Mouse (Mus musculus): Measurements from ENCODE around the gene Wbp1l. TPM values are rescaled to one million over a fixed set of nuclear protein-coding genes. Genes with fewer than 3 reads are reported as not detected.

The Wbp1l gene
- total and polyA plus RNA-seq, 2 experiments from 2014 or later = 27.1 to 44.8 TPM

DNA sequence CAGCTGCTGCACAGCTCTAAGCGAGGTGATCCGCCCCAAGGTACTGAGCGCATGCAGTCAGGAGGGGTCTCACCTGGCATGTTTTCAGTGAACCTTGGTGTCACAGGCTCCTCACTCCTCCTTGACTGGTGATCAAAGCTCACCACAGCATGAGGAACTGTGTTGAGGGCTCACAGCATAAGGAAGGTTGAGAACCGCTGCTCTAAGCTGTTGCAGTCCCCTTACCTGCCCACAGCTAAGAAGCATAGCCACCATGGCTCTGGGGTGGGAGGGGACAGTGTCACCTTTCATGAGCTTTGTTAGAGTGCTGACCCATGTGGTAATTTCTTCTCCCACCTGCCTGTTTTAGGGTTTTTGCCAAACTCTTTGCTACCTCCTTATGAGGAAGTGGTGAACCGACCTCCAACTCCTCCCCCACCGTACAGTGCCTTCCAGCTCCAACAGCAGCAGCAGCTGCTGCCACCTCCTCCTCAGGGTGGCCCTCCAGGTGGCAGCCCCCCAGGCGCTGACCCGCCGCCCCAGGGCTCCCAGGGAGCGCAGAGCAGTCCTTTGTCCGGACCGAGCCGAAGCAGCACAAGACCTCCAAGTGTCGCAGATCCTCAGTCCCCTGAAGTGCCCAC is 54.8 kb downstream of the Wbp1l start:
- WGBS = 96% methylated on average over 14 of the region's 14 CpGs
- H3K36me3 ChIP-seq (ENCODE audit: insufficient read depth, low read length) = peaks cover 31% of the 10 kb centered on the region
- TF ChIP-seq CTCF (IDR thresholded peaks at IDR 0.05) = no peak
- H3K27ac ChIP-seq (ENCODE audit: low read depth, low read length) = no peak overlapping the region
- no peak overlapping the region for H3K9ac ChIP-seq (replicated peaks; ENCODE audit: low read length, poor library complexity, severe bottlenecking)
- H3K27me3 ChIP-seq (ENCODE audit: insufficient read depth, low read length) = no peaks in the 10 kb centered on the region
- no peak for DNase-seq (ENCODE audit: low spot score)
- no peaks in the 10 kb centered on the region for H3K9me3 ChIP-seq (ENCODE audit: low read length)
- no peak overlapping the region for H3K4me3 ChIP-seq (ENCODE audit: low read depth, low read length)
- H3K4me1 ChIP-seq (ENCODE audit: insufficient read depth, low read length) = no peaks in the 10 kb centered on the region
- ATAC-seq (ENCODE audit: low FRiP score) = no peak
- H3K4me2 ChIP-seq (ENCODE audit: low read depth, low read length, poor library complexity, severe bottlenecking) = no peak overlapping the region

DNA sequence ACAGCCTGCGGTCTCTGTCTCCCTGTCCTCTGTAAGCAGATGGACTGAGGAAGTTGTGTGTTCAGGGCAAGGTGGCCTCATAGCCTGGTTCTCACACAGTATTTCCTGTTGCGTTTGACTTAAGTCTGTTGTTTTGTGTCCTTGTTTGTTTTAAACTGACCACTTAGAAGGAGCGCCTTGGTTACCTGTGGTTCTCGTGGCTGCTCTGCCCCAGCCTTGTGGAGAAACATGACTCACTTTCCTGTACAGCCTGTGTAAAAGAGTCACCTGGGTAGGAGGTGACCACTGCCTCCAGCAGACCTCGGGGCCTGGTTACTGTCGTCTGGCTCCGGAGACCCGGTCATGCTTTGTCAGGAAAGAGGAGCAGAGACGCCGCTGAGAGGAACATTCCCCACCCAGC is 56.7 kb downstream of the Wbp1l start:
- Histone ChIP-seq H3K4me1 (ENCODE audit: insufficient read depth, low read length) (no peaks in the 10 kb centered on the region), H3K4me2 (ENCODE audit: low read depth, low read length, poor library complexity, severe bottlenecking) (no peak overlapping the region), H3K4me3 (ENCODE audit: low read depth, low read length) (no peak overlapping the region), H3K9ac (replicated peaks; ENCODE audit: low read length, poor library complexity, severe bottlenecking) (no peak overlapping the region), H3K27me3 (ENCODE audit: insufficient read depth, low read length) (no peaks in the 10 kb centered on the region), H3K36me3 (ENCODE audit: insufficient read depth, low read length) (peaks cover 31% of the 10 kb centered on the region), H3K9me3 (ENCODE audit: low read length) (no peaks in the 10 kb centered on the region), H3K27ac (ENCODE audit: low read depth, low read length) (no peak overlapping the region)
- WGBS = 94% methylated on average over 10 of the region's 10 CpGs
- no peak for TF ChIP-seq CTCF (IDR thresholded peaks at IDR 0.05)
- DNase-seq (ENCODE audit: low spot score) (no peak), ATAC-seq (ENCODE audit: low FRiP score) (no peak)

DNA sequence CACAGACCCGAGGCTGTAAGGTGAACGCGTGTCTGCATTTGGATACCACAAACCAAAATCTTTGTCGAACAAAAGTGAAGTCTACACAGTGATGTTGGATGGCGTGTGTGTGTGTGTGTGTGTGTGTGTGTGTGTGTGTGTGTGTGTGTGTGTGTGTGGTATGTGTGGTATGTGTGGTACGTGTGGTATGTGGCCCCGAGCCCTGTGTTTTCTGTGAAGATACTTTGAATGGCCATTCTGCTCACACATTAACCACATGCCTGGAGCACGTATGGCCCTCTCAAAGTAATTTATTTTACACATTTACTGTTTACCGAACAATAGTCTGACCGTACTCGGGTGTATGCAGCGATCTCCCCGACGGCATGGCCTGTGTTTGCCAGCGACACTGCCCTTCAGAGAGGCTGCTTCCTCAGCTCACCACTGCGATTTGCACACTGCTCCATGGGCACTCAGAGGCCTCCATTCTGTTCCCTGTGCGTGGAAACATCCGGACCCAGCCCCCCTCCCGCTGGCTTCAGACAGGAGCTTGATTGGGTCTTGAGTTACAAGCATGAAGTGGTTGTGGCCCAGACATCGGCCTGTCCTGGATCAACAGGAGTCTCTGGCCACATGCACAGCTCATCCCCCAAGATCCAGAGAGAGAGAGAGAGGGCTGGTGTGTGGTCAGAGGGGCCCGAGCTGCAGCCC is 57.4 kb downstream of the Wbp1l start:
- Histone ChIP-seq H3K4me1 (ENCODE audit: insufficient read depth, low read length) (no peaks in the 10 kb centered on the region), H3K36me3 (ENCODE audit: insufficient read depth, low read length) (peaks cover 31% of the 10 kb centered on the region), H3K9me3 (ENCODE audit: low read length) (no peaks in the 10 kb centered on the region), H3K27me3 (ENCODE audit: insufficient read depth, low read length) (no peaks in the 10 kb centered on the region), H3K9ac (replicated peaks; ENCODE audit: low read length, poor library complexity, severe bottlenecking) (no peak overlapping the region), H3K4me3 (ENCODE audit: low read depth, low read length) (no peak overlapping the region), H3K4me2 (ENCODE audit: low read depth, low read length, poor library complexity, severe bottlenecking) (no peak overlapping the region), H3K27ac (ENCODE audit: low read depth, low read length) (no peak overlapping the region)
- no peak for ATAC-seq (ENCODE audit: low FRiP score)
- WGBS = 95% methylated on average over 21 of the region's 21 CpGs
- DNase-seq (ENCODE audit: low spot score) = no peak
- TF ChIP-seq CTCF (IDR thresholded peaks at IDR 0.05) = no peak

DNA sequence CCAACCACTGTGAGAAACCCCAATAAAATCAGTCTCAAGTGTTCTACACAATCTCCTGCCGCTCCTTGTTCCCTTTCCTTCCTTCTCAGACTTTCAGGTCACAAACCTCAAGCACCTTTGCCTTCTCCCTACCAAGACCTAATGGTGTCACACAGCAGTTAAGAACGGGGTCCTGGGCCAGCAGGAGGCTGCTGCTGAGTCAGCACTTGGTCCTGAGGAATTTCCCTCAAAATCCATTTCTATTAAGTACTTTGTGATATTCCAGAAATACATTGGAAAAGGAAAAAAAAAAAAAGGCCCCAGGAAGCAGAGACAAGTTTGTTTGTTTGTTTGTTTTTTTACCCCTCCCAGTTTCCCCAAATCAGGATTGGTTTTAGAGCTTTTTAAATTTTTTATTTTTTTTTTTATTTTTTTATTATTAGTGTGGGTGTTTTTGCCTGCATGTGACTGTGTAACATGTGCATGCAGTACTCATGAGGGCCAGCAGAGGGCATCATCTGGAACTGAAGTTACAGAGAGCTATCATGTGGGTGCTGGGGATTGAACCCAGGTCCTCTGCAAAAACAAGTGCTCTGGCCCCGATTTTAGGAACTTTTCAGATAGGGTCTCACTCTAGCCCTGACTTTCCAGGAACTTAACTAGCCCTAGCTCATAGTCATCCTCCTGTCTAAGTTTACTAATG is 58.6 kb downstream of the Wbp1l start:
- 98% methylated on average over 3 of the region's 3 CpGs for WGBS
- no peaks in the 10 kb centered on the region for H3K27me3 ChIP-seq (ENCODE audit: insufficient read depth, low read length)
- no peak overlapping the region for H3K9ac ChIP-seq (replicated peaks; ENCODE audit: low read length, poor library complexity, severe bottlenecking)
- H3K4me2 ChIP-seq (ENCODE audit: low read depth, low read length, poor library complexity, severe bottlenecking) = no peak overlapping the region
- DNase-seq (ENCODE audit: low spot score) (no peak), ATAC-seq (ENCODE audit: low FRiP score) (no peak)
- H3K27ac ChIP-seq (ENCODE audit: low read depth, low read length) = no peak overlapping the region
- H3K4me1 ChIP-seq (ENCODE audit: insufficient read depth, low read length) = no peaks in the 10 kb centered on the region
- TF ChIP-seq CTCF (IDR thresholded peaks at IDR 0.05) = peak; percentile 59
- H3K36me3 ChIP-seq (ENCODE audit: insufficient read depth, low read length) = peaks cover 26% of the 10 kb centered on the region
- no peak overlapping the region for H3K4me3 ChIP-seq (ENCODE audit: low read depth, low read length)
- H3K9me3 ChIP-seq (ENCODE audit: low read length) = no peaks in the 10 kb centered on the region

DNA sequence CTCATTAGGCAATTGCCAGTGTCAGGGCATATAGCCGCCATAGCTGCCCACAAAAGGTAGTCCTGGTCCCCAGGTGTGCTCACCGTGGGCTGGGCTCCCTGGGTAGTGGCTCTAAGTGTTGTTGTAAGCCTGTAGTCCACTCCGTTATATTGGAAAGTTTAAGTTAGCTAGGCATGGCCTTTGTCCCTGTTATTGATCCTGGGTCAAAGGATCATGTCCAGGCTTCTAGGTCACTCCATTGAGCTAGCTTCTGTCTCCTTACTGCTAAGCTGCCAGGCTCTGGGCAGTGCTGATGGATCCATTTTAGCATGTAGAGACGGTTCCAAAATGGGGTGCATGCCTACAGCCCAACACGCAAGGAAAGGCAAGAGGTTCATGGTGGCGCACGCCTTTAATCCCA is 59.5 kb downstream of the Wbp1l start:
- WGBS = 98% methylated on average over 7 of the region's 7 CpGs
- Histone ChIP-seq H3K4me1 (ENCODE audit: insufficient read depth, low read length) (no peaks in the 10 kb centered on the region), H3K36me3 (ENCODE audit: insufficient read depth, low read length) (peaks cover 26% of the 10 kb centered on the region), H3K4me2 (ENCODE audit: low read depth, low read length, poor library complexity, severe bottlenecking) (no peak overlapping the region), H3K4me3 (ENCODE audit: low read depth, low read length) (no peak overlapping the region), H3K9ac (replicated peaks; ENCODE audit: low read length, poor library complexity, severe bottlenecking) (no peak overlapping the region), H3K9me3 (ENCODE audit: low read length) (no peaks in the 10 kb centered on the region), H3K27me3 (ENCODE audit: insufficient read depth, low read length) (no peaks in the 10 kb centered on the region), H3K27ac (ENCODE audit: low read depth, low read length) (no peak overlapping the region)
- DNase-seq (ENCODE audit: low spot score) (no peak), ATAC-seq (ENCODE audit: low FRiP score) (no peak)
- no peak for TF ChIP-seq CTCF (IDR thresholded peaks at IDR 0.05)

DNA sequence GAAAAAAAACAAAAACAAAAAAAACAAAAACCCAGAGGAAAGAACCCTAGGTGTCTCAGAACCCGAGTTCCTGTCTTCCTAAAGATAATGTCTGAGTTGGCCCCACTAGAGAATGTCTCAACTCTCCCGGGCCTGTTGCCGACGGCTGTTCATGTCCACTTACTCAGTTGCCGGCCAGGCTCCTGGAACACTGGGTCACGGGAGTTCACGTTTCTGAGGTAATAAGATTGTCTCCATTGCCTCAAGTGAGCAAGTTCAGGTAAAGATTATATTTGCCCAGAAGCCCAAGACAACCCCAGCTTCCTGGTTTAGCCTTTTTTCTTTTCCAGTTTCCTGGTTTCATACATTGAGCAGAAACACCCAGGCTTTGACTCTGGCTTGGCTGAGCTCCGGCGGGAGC is 60.0 kb downstream of the Wbp1l start:
- peaks cover 22% of the 10 kb centered on the region for H3K36me3 ChIP-seq (ENCODE audit: insufficient read depth, low read length)
- TF ChIP-seq CTCF (IDR thresholded peaks at IDR 0.05) = no peak
- 87% methylated on average over 9 of the region's 9 CpGs for WGBS

More for the DNA sequence above, 60.0 kb downstream of the Wbp1l start:
- H3K9me3 ChIP-seq (ENCODE audit: low read length) = no peaks in the 10 kb centered on the region
- no peaks in the 10 kb centered on the region for H3K4me1 ChIP-seq (ENCODE audit: insufficient read depth, low read length)
- no peak overlapping the region for H3K9ac ChIP-seq (replicated peaks; ENCODE audit: low read length, poor library complexity, severe bottlenecking)
- DNase-seq (ENCODE audit: low spot score) (no peak), ATAC-seq (ENCODE audit: low FRiP score) (no peak)
- H3K27ac ChIP-seq (ENCODE audit: low read depth, low read length) = no peak overlapping the region
- no peak overlapping the region for H3K4me2 ChIP-seq (ENCODE audit: low read depth, low read length, poor library complexity, severe bottlenecking)
- no peaks in the 10 kb centered on the region for H3K27me3 ChIP-seq (ENCODE audit: insufficient read depth, low read length)
- no peak overlapping the region for H3K4me3 ChIP-seq (ENCODE audit: low read depth, low read length)
